Comparison of ENCODE assay signal across 26 mouse cellular contexts in genomic region chr6:50192169-50192568, GRCm38 (mm10).
"Had no signal": no experiment of that assay in that cellular context is flagged by ENCODE, and none has a peak within 500 bp of the region (broad histone marks: within the 10 kb centered on the region; RNA-seq: fewer than 3 reads in every experiment).

No protein-coding gene starts in this region.

- H3K27ac ChIP-seq: gastrocnemius, adult 2 months; heart, embryonic 10.5 days; hindbrain, embryonic 10.5 days; hindbrain, embryonic 12.5 days; hindbrain, embryonic 14.5 days; intestine, embryonic 15.5 days; kidney, embryonic 15.5 days; kidney, postnatal 0 days; layer of hippocampus, adult 2 months; left cerebral cortex, adult 2 months; limb, embryonic 10.5 days; limb, embryonic 12.5 days; liver, embryonic 13.5 days had no signal

- ATAC-seq: hindbrain, embryonic 16.5 days; inflammation-experienced regulatory T-cells, adult 6 months; intestine, embryonic 15.5 days; intestine, postnatal 0 days had no signal

- H3K4me1 ChIP-seq: hindbrain, embryonic 10.5 days; hindbrain, embryonic 12.5 days; intestine, embryonic 15.5 days; limb, embryonic 10.5 days; limb, embryonic 12.5 days; liver, embryonic 13.5 days had no signal

- H3K4me3 ChIP-seq: gastrocnemius, adult 2 months; heart, embryonic 10.5 days; heart, embryonic 12.5 days; hindbrain, embryonic 10.5 days; hindbrain, embryonic 12.5 days; intestine, embryonic 15.5 days; kidney, embryonic 15.5 days; layer of hippocampus, adult 2 months; left cerebral cortex, adult 2 months; limb, embryonic 10.5 days; limb, embryonic 12.5 days; liver, embryonic 13.5 days had no signal

- DNase-seq: gastrocnemius, adult 2 months; gastrocnemius, postnatal 10 days; gastrocnemius, postnatal 25 days; heart, adult 18-20 months; heart, postnatal 10 days; heart, postnatal 4 days; kidney, adult 18-20 months; kidney, adult 9 months; kidney, postnatal 14 days; kidney, postnatal 4 days; liver, embryonic 13.5 days had no signal

- H3K9ac ChIP-seq: heart, embryonic 12.5 days; hindbrain, embryonic 12.5 days; hindbrain, embryonic 14.5 days; intestine, embryonic 15.5 days; kidney, embryonic 15.5 days; limb, embryonic 12.5 days; liver, embryonic 13.5 days had no signal

- H3K4me2 ChIP-seq: heart, embryonic 12.5 days; hindbrain, embryonic 12.5 days; hindbrain, embryonic 14.5 days; intestine, embryonic 15.5 days; kidney, embryonic 15.5 days; limb, embryonic 12.5 days; liver, embryonic 13.5 days had no signal

- H3K36me3 ChIP-seq: intestine, embryonic 15.5 days had no signal

- H3K27me3 ChIP-seq: heart, embryonic 12.5 days; hindbrain, embryonic 12.5 days; intestine, embryonic 15.5 days; kidney, embryonic 15.5 days; limb, embryonic 12.5 days; liver, embryonic 13.5 days had no signal

- H3K9me3 ChIP-seq: heart, embryonic 10.5 days; heart, embryonic 12.5 days; hindbrain, embryonic 10.5 days; hindbrain, embryonic 12.5 days; intestine, embryonic 15.5 days; kidney, embryonic 15.5 days; limb, embryonic 10.5 days; limb, embryonic 12.5 days; liver, embryonic 13.5 days had no signal
